Mouse (Mus musculus) MEL (cell line): ENCODE data around the gene Slc6a1. TPM values are rescaled to one million over a fixed set of nuclear protein-coding genes. Genes with fewer than 3 reads are reported as not detected.

Experiments
- DNase-seq: peaks from one replicate; pipeline ENCODE4 v3.0.0; 2011; ENCODE audit warnings: low read depth, low spot score
- H3K27ac ChIP-seq: 2 replicates; pipeline ENCODE4 v1.5.1; 2012; ENCODE audit warnings: low read depth, mild to moderate bottlenecking, control low read depth, low read length, moderate library complexity; ENCODE audit not compliant: control insufficient read depth
- H3K27me3 ChIP-seq, 2 experiments: fragments of 150-350 bp in 1 of 2; sonication (generic) in 1 of 2; 2 replicates each; pipeline ENCODE4 v1.6.1; 2012; ENCODE audit warnings: low read length in 2 of 2, mild to moderate bottlenecking in 2 of 2, improper control_type of control experiment in 1 of 2, moderate library complexity in 1 of 2; ENCODE audit not compliant: insufficient read depth in 2 of 2, control insufficient read depth in 1 of 2
- H3K36me3 ChIP-seq, 2 experiments: 2 replicates each; pipeline ENCODE4 v1.6.1; 2012 to 2014; ENCODE audit warnings: low read length in 2 of 2, improper control_type of control experiment in 1 of 2, inconsistent platforms in 1 of 2, mild to moderate bottlenecking in 1 of 2; ENCODE audit not compliant: insufficient read depth in 2 of 2, control insufficient read depth in 1 of 2
- H3K4me1 ChIP-seq, 2 experiments: fragments of 150-350 bp in 1 of 2; sonication (generic) in 1 of 2; 2 replicates each; pipeline ENCODE4 v1.6.1; 2012; ENCODE audit warnings: low read length in 2 of 2, improper control_type of control experiment in 1 of 2, mild to moderate bottlenecking in 1 of 2; ENCODE audit not compliant: insufficient read depth in 2 of 2, control insufficient read depth in 1 of 2
- H3K4me3 ChIP-seq, 2 experiments: fragments of 150-350 bp in 1 of 2; sonication (generic) in 1 of 2; 2 replicates each; pipeline ENCODE4 v1.5.1; 2012; ENCODE audit warnings: low read depth in 2 of 2, low read length in 2 of 2, mild to moderate bottlenecking in 2 of 2, moderate library complexity in 2 of 2, control low read depth in 1 of 2, improper control_type of control experiment in 1 of 2; ENCODE audit not compliant: control insufficient read depth in 1 of 2, insufficient read depth in 1 of 2
- H3K79me2 ChIP-seq: 2 replicates; pipeline ENCODE4 v1.6.1; 2012; ENCODE audit warnings: mild to moderate bottlenecking, low read length, moderate library complexity; ENCODE audit not compliant: control insufficient read depth, poor library complexity, insufficient read depth
- H3K9ac ChIP-seq: 2 replicates; pipeline ENCODE4 v1.6.1; 2012; ENCODE audit warnings: low read depth, mild to moderate bottlenecking, control low read depth, low read length, moderate library complexity; ENCODE audit not compliant: control insufficient read depth, poor library complexity, severe bottlenecking
- H3K9me3 ChIP-seq: fragments of 150-350 bp; sonication (generic); replicated peaks from 2 replicates; pipeline ENCODE4 v1.6.1; 2012; ENCODE audit warnings: mild to moderate bottlenecking, low read length, improper control_type of control experiment, moderate library complexity; ENCODE audit not compliant: insufficient read depth
- CHD2 ChIP-seq: IDR thresholded peaks from 2 replicates; pipeline ENCODE4 v1.6.1; 2011; ENCODE audit warnings: low read length, improper control_type of control experiment
- E2F4 ChIP-seq: IDR thresholded peaks from 2 replicates; pipeline ENCODE4 v1.6.1; 2011; ENCODE audit warnings: low read depth, low read length, improper control_type of control experiment, borderline replicate concordance
- GATA1 ChIP-seq: IDR thresholded peaks from 2 replicates; pipeline ENCODE4 v1.6.1; 2011; ENCODE audit warnings: low read depth, low read length, improper control_type of control experiment
- HCFC1 ChIP-seq: IDR thresholded peaks from 2 replicates; pipeline ENCODE4 v1.6.1; 2012; ENCODE audit warnings: low read depth, mild to moderate bottlenecking, inconsistent platforms, low read length, improper control_type of control experiment, moderate library complexity
- JUND ChIP-seq: IDR thresholded peaks from 2 replicates; pipeline ENCODE4 v1.6.1; 2011; ENCODE audit warnings: low read depth, mild to moderate bottlenecking, improper control_type of control experiment, low read length
- MAFK ChIP-seq: IDR thresholded peaks from 2 replicates; pipeline ENCODE4 v1.6.1; 2011; ENCODE audit warnings: low read depth, mild to moderate bottlenecking, low read length, improper control_type of control experiment, borderline replicate concordance
- MEF2A ChIP-seq: IDR thresholded peaks from 2 replicates; pipeline ENCODE4 v1.6.1; 2014; ENCODE audit warnings: low read depth, mild to moderate bottlenecking, inconsistent platforms, low read length, improper control_type of control experiment; ENCODE audit not compliant: poor library complexity, insufficient replicate concordance, severe bottlenecking; ENCODE audit errors: extremely low read depth
- NRF1 ChIP-seq: IDR thresholded peaks from 2 replicates; pipeline ENCODE4 v1.6.1; 2014; ENCODE audit warnings: low read depth, mild to moderate bottlenecking, inconsistent platforms, low read length, improper control_type of control experiment, moderate library complexity; ENCODE audit not compliant: poor library complexity, insufficient read depth, severe bottlenecking
- POLR2A ChIP-seq, 2 experiments: IDR thresholded peaks; 2 replicates each; pipeline ENCODE4 v1.6.1; 2011 to 2012; ENCODE audit warnings: low read length in 2 of 2, mild to moderate bottlenecking in 2 of 2, control low read depth in 1 of 2, improper control_type of control experiment in 1 of 2, low read depth in 1 of 2, moderate library complexity in 1 of 2; ENCODE audit not compliant: control insufficient read depth in 1 of 2, insufficient read depth in 1 of 2, poor library complexity in 1 of 2
- POLR2AphosphoS5 ChIP-seq: IDR thresholded peaks from 2 replicates; pipeline ENCODE4 v1.6.1; 2012; ENCODE audit warnings: low read depth, borderline replicate concordance, mild to moderate bottlenecking, inconsistent platforms, low read length, moderate library complexity, mixed read lengths
- RAD21 ChIP-seq: IDR thresholded peaks from 2 replicates; pipeline ENCODE4 v1.6.1; 2011; ENCODE audit warnings: mild to moderate bottlenecking, low read depth, low read length, improper control_type of control experiment
- RCOR1 ChIP-seq: IDR thresholded peaks from 2 replicates; pipeline ENCODE4 v1.6.1; 2012; ENCODE audit warnings: low read depth, mild to moderate bottlenecking, inconsistent platforms, low read length, improper control_type of control experiment
- SIN3A ChIP-seq: IDR thresholded peaks from 2 replicates; pipeline ENCODE4 v1.6.1; 2012; ENCODE audit warnings: low read length, improper control_type of control experiment, inconsistent platforms
- TAL1 ChIP-seq: IDR thresholded peaks from 2 replicates; pipeline ENCODE4 v1.6.1; 2012; ENCODE audit warnings: mild to moderate bottlenecking, inconsistent platforms, low read length, moderate library complexity, mixed read lengths
- TBP ChIP-seq: IDR thresholded peaks from 2 replicates; pipeline ENCODE4 v1.8.0; 2011; ENCODE audit warnings: low read depth, low read length, improper control_type of control experiment
- TCF12 ChIP-seq: IDR thresholded peaks from 2 replicates; pipeline ENCODE4 v1.6.1; 2014; ENCODE audit warnings: low read depth, mild to moderate bottlenecking, inconsistent platforms, low read length, improper control_type of control experiment, moderate library complexity
- UBTF ChIP-seq: IDR thresholded peaks from 2 replicates; pipeline ENCODE4 v1.6.1; 2012; ENCODE audit warnings: low read depth, mild to moderate bottlenecking, inconsistent platforms, low read length, improper control_type of control experiment, moderate library complexity, borderline replicate concordance; ENCODE audit not compliant: insufficient read depth
- USF1 ChIP-seq: IDR thresholded peaks from 2 replicates; pipeline ENCODE4 v1.6.1; 2014; ENCODE audit warnings: low read depth, mild to moderate bottlenecking, inconsistent platforms, low read length, improper control_type of control experiment, moderate library complexity
- USF2 ChIP-seq, 2 experiments: IDR thresholded peaks; 2 replicates each; pipeline ENCODE4 v1.6.1; 2011 to 2012; ENCODE audit warnings: improper control_type of control experiment in 2 of 2, low read length in 2 of 2, borderline replicate concordance in 1 of 2, inconsistent platforms in 1 of 2, low read depth in 1 of 2, mild to moderate bottlenecking in 1 of 2; ENCODE audit not compliant: insufficient read depth in 1 of 2
- ZNF384 ChIP-seq: IDR thresholded peaks from 2 replicates; pipeline ENCODE4 v1.6.1; 2012; ENCODE audit warnings: low read depth, mild to moderate bottlenecking, inconsistent platforms, low read length, improper control_type of control experiment
- polyA plus RNA-seq, 2 experiments: library from polyadenylated mRNA; stranded (reverse) in 1 of 2; unstranded in 1 of 2; fragments of >175 nt in 1 of 2; fragments of >200 nt in 1 of 2; gene quantifications; 2 replicates each; pipeline versions ENCODE4 v1.2.1 to v1.2.4; 2012; ENCODE audit warnings: low replicate concordance in 2 of 2, low read depth in 1 of 2; ENCODE audit not compliant: insufficient read length in 2 of 2, insufficient read depth in 1 of 2, missing spikeins in 1 of 2
- total RNA-seq: library from RNA; depleted of rRNA; stranded (reverse); fragments of 300-350 nt; gene quantifications from 2 replicates; pipeline ENCODE4 v1.2.3, GENCODE M21; 2012

The Slc6a1 gene
- total and polyA plus RNA-seq, 3 experiments, result not detected

GRCm38 (mm10) chr6:114270799-114271198 is 11.6 kb upstream of the Slc6a1 start:
- H3K27me3 ChIP-seq, result no peaks in the 10 kb centered on the region
- no peak for DNase-seq
- no peaks in the 10 kb centered on the region for H3K9me3 ChIP-seq
- TF ChIP-seq TBP (no peak), RAD21 (no peak), UBTF (no peak), E2F4 (no peak), HCFC1 (no peak), MEF2A (no peak), GATA1 (no peak), JUND (no peak), USF1 (no peak), TAL1 (no peak), SIN3A (no peak), POLR2A (IDR thresholded peaks at IDR 0.05; ENCODE audit: control insufficient read depth in 1 of 2, insufficient read depth in 1 of 2, low read depth in 1 of 2, low read length in 2 of 2, poor library complexity in 1 of 2) (no peak), POLR2AphosphoS5 (no peak), RCOR1 (no peak), ZNF384 (no peak), MAFK (no peak)
- no peaks in the 10 kb centered on the region for H3K79me2 ChIP-seq
- no peak overlapping the region for H3K9ac ChIP-seq
- no peak overlapping the region for H3K4me3 ChIP-seq
- H3K4me1 ChIP-seq, result no peaks in the 10 kb centered on the region
- no peaks in the 10 kb centered on the region for H3K36me3 ChIP-seq
- H3K27ac ChIP-seq, result no peak overlapping the region

DNA sequence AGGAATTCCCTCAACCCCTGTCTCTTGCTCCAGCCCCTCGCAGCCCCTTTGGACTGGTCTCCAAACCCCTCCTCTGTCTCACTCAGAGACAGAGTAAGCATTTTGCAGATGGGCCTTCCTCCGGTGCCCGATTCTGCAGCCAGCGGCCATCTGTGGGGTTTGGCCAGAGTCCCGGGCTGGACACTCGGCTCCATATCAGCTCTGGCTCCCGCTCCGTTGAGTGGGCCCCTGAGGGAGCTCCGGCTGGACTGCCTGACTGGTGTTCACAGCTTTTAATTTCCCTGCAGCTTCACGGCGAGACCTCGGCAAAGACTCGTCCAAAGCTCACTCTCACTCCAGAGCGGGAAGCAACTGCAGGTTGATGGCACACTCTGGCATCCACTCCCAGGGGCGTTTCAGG is 10.2 kb upstream of the Slc6a1 start:
- no peaks in the 10 kb centered on the region for H3K36me3 ChIP-seq
- no peaks in the 10 kb centered on the region for H3K4me1 ChIP-seq
- TF ChIP-seq NRF1 (no peak), USF2 (IDR thresholded peaks at IDR 0.05; ENCODE audit: borderline replicate concordance in 1 of 2, insufficient read depth in 1 of 2, low read depth in 1 of 2, low read length in 2 of 2) (no peak), UBTF (no peak), TAL1 (no peak), SIN3A (no peak), TCF12 (no peak), CHD2 (no peak)
- TF ChIP-seq, all 39 proteins: peak for 0
- Histone ChIP-seq H3K27ac (no peak overlapping the region), H3K4me3 (no peak overlapping the region), H3K9me3 (no peaks in the 10 kb centered on the region), H3K79me2 (no peaks in the 10 kb centered on the region), H3K9ac (no peak overlapping the region), H3K27me3 (no peaks in the 10 kb centered on the region)
- no peak for DNase-seq
